Mouse (Mus musculus) MEL (cell line): ENCODE results near the gene Spaca6. TPM values are rescaled to one million over a fixed set of nuclear protein-coding genes. Genes with fewer than 3 reads are reported as not detected.

Experiments used
- DNase-seq: peaks from one replicate; pipeline ENCODE4 v3.0.0; 2011; ENCODE audit warnings: low read depth, low spot score
- H3K27ac ChIP-seq: 2 replicates; pipeline ENCODE4 v1.5.1; 2012; ENCODE audit warnings: low read depth, mild to moderate bottlenecking, control low read depth, low read length, moderate library complexity; ENCODE audit not compliant: control insufficient read depth
- H3K27me3 ChIP-seq, 2 experiments: fragments of 150-350 bp in 1 of 2; sonication (generic) in 1 of 2; 2 replicates each; pipeline ENCODE4 v1.6.1; 2012; ENCODE audit warnings: low read length in 2 of 2, mild to moderate bottlenecking in 2 of 2, improper control_type of control experiment in 1 of 2, moderate library complexity in 1 of 2; ENCODE audit not compliant: insufficient read depth in 2 of 2, control insufficient read depth in 1 of 2
- H3K36me3 ChIP-seq, 2 experiments: 2 replicates each; pipeline ENCODE4 v1.6.1; 2012 to 2014; ENCODE audit warnings: low read length in 2 of 2, improper control_type of control experiment in 1 of 2, inconsistent platforms in 1 of 2, mild to moderate bottlenecking in 1 of 2; ENCODE audit not compliant: insufficient read depth in 2 of 2, control insufficient read depth in 1 of 2
- H3K4me1 ChIP-seq, 2 experiments: fragments of 150-350 bp in 1 of 2; sonication (generic) in 1 of 2; 2 replicates each; pipeline ENCODE4 v1.6.1; 2012; ENCODE audit warnings: low read length in 2 of 2, improper control_type of control experiment in 1 of 2, mild to moderate bottlenecking in 1 of 2; ENCODE audit not compliant: insufficient read depth in 2 of 2, control insufficient read depth in 1 of 2
- H3K4me3 ChIP-seq, 2 experiments: fragments of 150-350 bp in 1 of 2; sonication (generic) in 1 of 2; 2 replicates each; pipeline ENCODE4 v1.5.1; 2012; ENCODE audit warnings: low read depth in 2 of 2, low read length in 2 of 2, mild to moderate bottlenecking in 2 of 2, moderate library complexity in 2 of 2, control low read depth in 1 of 2, improper control_type of control experiment in 1 of 2; ENCODE audit not compliant: control insufficient read depth in 1 of 2, insufficient read depth in 1 of 2
- H3K79me2 ChIP-seq: 2 replicates; pipeline ENCODE4 v1.6.1; 2012; ENCODE audit warnings: mild to moderate bottlenecking, low read length, moderate library complexity; ENCODE audit not compliant: control insufficient read depth, poor library complexity, insufficient read depth
- H3K9ac ChIP-seq: 2 replicates; pipeline ENCODE4 v1.6.1; 2012; ENCODE audit warnings: low read depth, mild to moderate bottlenecking, control low read depth, low read length, moderate library complexity; ENCODE audit not compliant: control insufficient read depth, poor library complexity, severe bottlenecking
- H3K9me3 ChIP-seq: fragments of 150-350 bp; sonication (generic); replicated peaks from 2 replicates; pipeline ENCODE4 v1.6.1; 2012; ENCODE audit warnings: mild to moderate bottlenecking, low read length, improper control_type of control experiment, moderate library complexity; ENCODE audit not compliant: insufficient read depth
- CHD1 ChIP-seq: IDR thresholded peaks from 2 replicates; pipeline ENCODE4 v1.6.1; 2012; ENCODE audit warnings: low read depth, mild to moderate bottlenecking, inconsistent platforms, low read length, improper control_type of control experiment
- ELF1 ChIP-seq: IDR thresholded peaks from 2 replicates; pipeline ENCODE4 v1.6.1; 2014; ENCODE audit warnings: low read depth, mild to moderate bottlenecking, inconsistent platforms, low read length, improper control_type of control experiment, moderate library complexity
- EP300 ChIP-seq, 2 experiments: IDR thresholded peaks; 2 replicates each; pipeline ENCODE4 v1.6.1; 2011; ENCODE audit warnings: improper control_type of control experiment in 2 of 2, low read length in 2 of 2, low read depth in 1 of 2, mild to moderate bottlenecking in 1 of 2
- ETS1 ChIP-seq: IDR thresholded peaks from 2 replicates; pipeline ENCODE4 v1.6.1; 2012; ENCODE audit warnings: low read depth, mild to moderate bottlenecking, inconsistent platforms, low read length, improper control_type of control experiment, moderate library complexity
- GABPA ChIP-seq: IDR thresholded peaks from 2 replicates; pipeline ENCODE4 v1.6.1; 2012; ENCODE audit warnings: low read depth, mild to moderate bottlenecking, inconsistent platforms, low read length, improper control_type of control experiment, moderate library complexity
- HCFC1 ChIP-seq: IDR thresholded peaks from 2 replicates; pipeline ENCODE4 v1.6.1; 2012; ENCODE audit warnings: low read depth, mild to moderate bottlenecking, inconsistent platforms, low read length, improper control_type of control experiment, moderate library complexity
- JUND ChIP-seq: IDR thresholded peaks from 2 replicates; pipeline ENCODE4 v1.6.1; 2011; ENCODE audit warnings: low read depth, mild to moderate bottlenecking, improper control_type of control experiment, low read length
- KAT2A ChIP-seq: conservative IDR thresholded peaks from 2 replicates; pipeline ENCODE4 v1.6.1; 2012; ENCODE audit warnings: low read depth, low read length, improper control_type of control experiment, inconsistent platforms
- MAZ ChIP-seq: IDR thresholded peaks from 2 replicates; pipeline ENCODE4 v1.6.1; 2012; ENCODE audit warnings: low read depth, mild to moderate bottlenecking, inconsistent platforms, low read length, improper control_type of control experiment
- MXI1 ChIP-seq: IDR thresholded peaks from 2 replicates; pipeline ENCODE4 v1.6.1; 2011; ENCODE audit warnings: mild to moderate bottlenecking, low read depth, low read length, improper control_type of control experiment
- MYC ChIP-seq: IDR thresholded peaks from 2 replicates; pipeline ENCODE4 v1.6.1; 2011; ENCODE audit warnings: low read depth, mild to moderate bottlenecking, low read length, improper control_type of control experiment, moderate library complexity
- NELFE ChIP-seq: IDR thresholded peaks from 2 replicates; pipeline ENCODE4 v1.6.1; 2011; ENCODE audit warnings: low read depth, low read length, improper control_type of control experiment
- POLR2A ChIP-seq, 2 experiments: IDR thresholded peaks; 2 replicates each; pipeline ENCODE4 v1.6.1; 2011 to 2012; ENCODE audit warnings: low read length in 2 of 2, mild to moderate bottlenecking in 2 of 2, control low read depth in 1 of 2, improper control_type of control experiment in 1 of 2, low read depth in 1 of 2, moderate library complexity in 1 of 2; ENCODE audit not compliant: control insufficient read depth in 1 of 2, insufficient read depth in 1 of 2, poor library complexity in 1 of 2
- POLR2AphosphoS5 ChIP-seq: IDR thresholded peaks from 2 replicates; pipeline ENCODE4 v1.6.1; 2012; ENCODE audit warnings: low read depth, borderline replicate concordance, mild to moderate bottlenecking, inconsistent platforms, low read length, moderate library complexity, mixed read lengths
- RCOR1 ChIP-seq: IDR thresholded peaks from 2 replicates; pipeline ENCODE4 v1.6.1; 2012; ENCODE audit warnings: low read depth, mild to moderate bottlenecking, inconsistent platforms, low read length, improper control_type of control experiment
- SIN3A ChIP-seq: IDR thresholded peaks from 2 replicates; pipeline ENCODE4 v1.6.1; 2012; ENCODE audit warnings: low read length, improper control_type of control experiment, inconsistent platforms
- SMC3 ChIP-seq: IDR thresholded peaks from 2 replicates; pipeline ENCODE4 v1.6.1; 2011; ENCODE audit warnings: low read depth, low read length, improper control_type of control experiment
- TBP ChIP-seq: IDR thresholded peaks from 2 replicates; pipeline ENCODE4 v1.8.0; 2011; ENCODE audit warnings: low read depth, low read length, improper control_type of control experiment
- ZMIZ1 ChIP-seq: IDR thresholded peaks from 2 replicates; pipeline ENCODE4 v1.6.1; 2012; ENCODE audit warnings: low read depth, mild to moderate bottlenecking, inconsistent platforms, low read length, improper control_type of control experiment, moderate library complexity
- polyA plus RNA-seq, 2 experiments: library from polyadenylated mRNA; stranded (reverse) in 1 of 2; unstranded in 1 of 2; fragments of >175 nt in 1 of 2; fragments of >200 nt in 1 of 2; gene quantifications; 2 replicates each; pipeline versions ENCODE4 v1.2.1 to v1.2.4; 2012; ENCODE audit warnings: low replicate concordance in 2 of 2, low read depth in 1 of 2; ENCODE audit not compliant: insufficient read length in 2 of 2, insufficient read depth in 1 of 2, missing spikeins in 1 of 2
- total RNA-seq: library from RNA; depleted of rRNA; stranded (reverse); fragments of 300-350 nt; gene quantifications from 2 replicates; pipeline ENCODE4 v1.2.3, GENCODE M21; 2012

The Spaca6 gene
- total and polyA plus RNA-seq, 3 experiments = 1.0 to 6.4 TPM; not detected in 1

- TF ChIP-seq MYC (no peak), EP300 (IDR thresholded peaks at IDR 0.05; ENCODE audit: low read depth in 1 of 2, low read length in 2 of 2) (no peak), SIN3A (no peak), MXI1 (no peak), MAZ (no peak), CHD1 (no peak), RCOR1 (no peak), KAT2A (no peak), HCFC1 (no peak), SMC3 (no peak)
- Histone ChIP-seq H3K9ac (no peak within 1 kb of the TSS), H3K27ac (no peak within 1 kb of the TSS), H3K36me3 (no peaks in the 10 kb centered on the region), H3K79me2 (no peaks in the 10 kb centered on the region), H3K27me3 (no peaks in the 10 kb centered on the region), H3K4me3 (no peak within 1 kb of the TSS), H3K4me1 (no peaks in the 10 kb centered on the region), H3K9me3 (no peaks in the 10 kb centered on the region)
- DNase-seq = no peak
These were observed 28.3 kb downstream of the Spaca6 start, which contains the start of gene Has1 for GRCm38 (mm10) chr17:17855064-17855838. TSS of gene Has1 (minus strand) at chr17:17855205.

- Histone ChIP-seq H3K4me3 (no peak overlapping the region), H3K9me3 (no peaks in the 10 kb centered on the region), H3K36me3 (no peaks in the 10 kb centered on the region), H3K27ac (no peak overlapping the region), H3K79me2 (no peaks in the 10 kb centered on the region), H3K4me1 (no peaks in the 10 kb centered on the region), H3K9ac (no peak overlapping the region), H3K27me3 (no peaks in the 10 kb centered on the region)
- TF ChIP-seq NELFE (no peak), POLR2AphosphoS5 (no peak), CHD1 (no peak), GABPA (no peak), ELF1 (no peak), ZMIZ1 (no peak), JUND (no peak), SIN3A (no peak), MAZ (no peak), SMC3 (no peak), KAT2A (no peak), TBP (no peak), ETS1 (no peak), POLR2A (IDR thresholded peaks at IDR 0.05; ENCODE audit: control insufficient read depth in 1 of 2, insufficient read depth in 1 of 2, low read depth in 1 of 2, low read length in 2 of 2, poor library complexity in 1 of 2) (no peak)
- no peak for DNase-seq
These were observed 29.7 kb downstream of the Spaca6 start for GRCm38 (mm10) chr17:17856612-17857011.
